Mouse (Mus musculus): ENCODE data around the gene Lpcat4. TPM values are rescaled to one million over a fixed set of nuclear protein-coding genes. Genes with fewer than 3 reads are reported as not detected.

Gene Lpcat4
- 10.4 and 11.9 TPM in 2 replicates for polyA plus RNA-seq (2015; fragmentation: Nextera tagmentation; extraction: Ambion mirVana)

DNA sequence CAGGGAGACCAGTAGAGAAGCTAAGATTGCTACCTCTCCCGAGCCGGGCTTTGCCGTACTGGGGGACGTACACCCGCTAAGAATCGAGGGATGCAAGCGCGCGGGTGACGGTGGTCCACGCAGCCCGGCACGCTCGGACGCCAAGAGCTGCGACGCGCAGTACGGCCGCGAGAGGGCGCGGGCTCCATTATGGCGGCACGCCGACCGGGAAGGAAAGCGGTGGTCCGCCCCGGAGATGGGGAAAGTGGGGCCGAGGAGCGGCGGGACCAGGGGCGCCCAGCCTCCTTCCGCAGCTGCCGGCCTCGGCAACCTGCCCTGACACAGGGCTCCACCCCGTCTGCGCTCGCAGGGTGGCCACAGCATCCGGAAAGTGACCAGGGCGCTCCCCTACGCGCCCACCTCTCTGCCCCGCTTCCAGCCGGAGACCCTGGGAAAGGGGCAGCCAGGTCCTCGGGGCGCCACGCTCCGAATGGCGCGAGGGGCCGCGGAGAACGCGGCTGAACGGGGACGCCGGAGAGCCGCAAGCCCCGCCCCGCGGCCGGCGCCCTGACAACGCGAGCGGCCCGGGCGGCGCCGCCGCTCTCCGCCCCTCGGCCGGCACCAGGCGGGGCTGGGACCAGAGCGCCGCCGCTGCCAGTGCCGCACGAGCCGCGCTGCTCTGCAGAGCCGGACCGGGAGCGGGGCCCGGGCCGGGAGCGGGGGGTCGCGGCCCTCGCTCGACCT, at the start of gene Lpcat4:
Gene Lpcat4, plus strand, starts transcription at position 257 of the 723 bp plus-strand sequence.
- Histone ChIP-seq H3K36me3 (no peaks in the 10 kb centered on the region; the same call in 1 of the 2 replicates), H3K4me2 (peak within 1 kb of the TSS; percentile 99), H3K4me1 (replicated peaks) (peaks cover 15% of the 10 kb centered on the region), H3K27ac (peak within 1 kb of the TSS; percentile 91), H3K9me3 (replicated peaks) (no peaks in the 10 kb centered on the region), H3K9ac (peak within 1 kb of the TSS; percentile 83), H3K4me3 (peak within 1 kb of the TSS; percentile 97), H3K27me3 (no peaks in the 10 kb centered on the region)
- under 1% methylated on average over 93 of the region's 94 CpGs for WGBS
- ATAC-seq (replicated peaks; ENCODE audit: insufficient number of reproducible peaks, insufficient read depth, low FRiP score, low read depth), result peak; percentile 87

DNA sequence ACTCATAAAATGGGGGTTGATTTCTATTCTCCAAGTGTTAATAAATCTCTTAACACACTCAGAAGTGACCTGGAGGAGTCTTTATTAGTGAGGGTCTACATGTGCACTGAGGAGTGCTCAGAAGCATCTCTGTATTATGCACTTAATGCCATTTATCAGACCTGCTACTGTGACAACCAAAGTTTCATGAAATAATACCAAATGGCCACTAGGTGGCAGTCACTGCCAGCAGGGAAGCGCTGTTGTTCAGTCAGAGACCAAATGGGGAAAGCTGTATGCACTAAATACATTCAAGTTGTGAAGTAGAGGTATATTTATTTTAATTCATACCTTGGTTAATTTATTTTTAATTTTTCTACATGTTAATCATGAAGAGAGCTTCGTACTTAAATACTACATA, 42.4 kb upstream of the Lpcat4 start:
- Histone ChIP-seq H3K36me3 (no peaks in the 10 kb centered on the region), H3K4me3 (no peak overlapping the region), H3K4me1 (replicated peaks) (no peaks in the 10 kb centered on the region), H3K9me3 (replicated peaks) (no peaks in the 10 kb centered on the region), H3K4me2 (no peak overlapping the region), H3K27me3 (no peaks in the 10 kb centered on the region), H3K9ac (no peak overlapping the region), H3K27ac (no peak overlapping the region)
- ATAC-seq (replicated peaks; ENCODE audit: insufficient number of reproducible peaks, insufficient read depth, low FRiP score, low read depth), result no peak
- 2% methylated on average over 2 of the region's 2 CpGs for WGBS

DNA sequence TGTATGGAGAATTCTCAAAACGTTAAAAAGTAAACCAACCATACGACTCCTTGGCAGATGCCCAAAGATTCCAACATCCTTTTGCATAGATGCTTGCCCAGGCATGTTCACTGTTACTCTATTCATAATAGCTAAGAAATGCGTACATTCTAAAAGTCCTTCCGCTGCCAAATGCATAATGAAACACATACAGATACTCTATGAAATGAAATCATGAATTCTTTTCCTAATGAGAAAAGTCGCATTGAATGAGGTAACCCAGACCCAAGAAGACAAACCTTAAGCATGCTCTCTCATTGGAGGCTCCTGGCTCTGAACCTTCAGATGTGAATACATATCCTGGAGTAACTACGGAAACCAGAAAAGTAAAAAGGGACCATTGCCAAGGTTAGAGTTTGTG, 36.2 kb upstream of the Lpcat4 start:
- Histone ChIP-seq H3K4me2 (no peak overlapping the region), H3K9me3 (replicated peaks) (no peaks in the 10 kb centered on the region), H3K4me3 (no peak overlapping the region), H3K9ac (no peak overlapping the region), H3K27ac (no peak overlapping the region), H3K27me3 (no peaks in the 10 kb centered on the region), H3K36me3 (no peaks in the 10 kb centered on the region), H3K4me1 (replicated peaks) (no peaks in the 10 kb centered on the region)
- 58% methylated on average over 6 of the region's 6 CpGs for WGBS
- no peak for ATAC-seq (replicated peaks; ENCODE audit: insufficient number of reproducible peaks, insufficient read depth, low FRiP score, low read depth)

DNA sequence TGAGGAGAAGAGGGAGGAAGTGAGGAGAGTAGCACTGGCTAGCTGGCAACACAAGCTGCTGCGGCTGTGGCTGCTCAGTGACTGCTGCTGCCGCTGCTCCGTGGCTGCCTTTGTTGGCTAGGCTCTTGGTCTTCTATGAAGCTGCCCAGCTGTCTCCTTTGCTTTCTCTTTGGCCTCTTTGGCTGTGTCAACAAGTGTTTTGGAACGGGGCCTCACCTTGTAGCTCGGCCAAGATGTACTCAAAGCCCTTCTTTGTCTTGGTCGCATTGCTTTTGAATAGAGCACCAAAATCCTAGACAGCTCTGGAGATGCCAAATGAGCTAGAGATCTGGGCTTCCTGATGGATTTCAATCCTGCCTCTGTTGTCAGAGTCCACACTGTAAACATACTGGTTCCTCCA, 29.1 kb upstream of the Lpcat4 start:
- H3K27ac ChIP-seq, result no peak overlapping the region
- H3K27me3 ChIP-seq, result no peaks in the 10 kb centered on the region
- H3K4me2 ChIP-seq, result no peak overlapping the region
- no peaks in the 10 kb centered on the region for H3K9me3 ChIP-seq (replicated peaks)
- H3K36me3 ChIP-seq, result no peaks in the 10 kb centered on the region
- peak; percentile 47 for ATAC-seq (replicated peaks; ENCODE audit: insufficient number of reproducible peaks, insufficient read depth, low FRiP score, low read depth)
- no peak overlapping the region for H3K9ac ChIP-seq
- no peaks in the 10 kb centered on the region for H3K4me1 ChIP-seq (replicated peaks)
- no peak overlapping the region for H3K4me3 ChIP-seq
- WGBS, result 60% methylated on average over 6 of the region's 6 CpGs

DNA sequence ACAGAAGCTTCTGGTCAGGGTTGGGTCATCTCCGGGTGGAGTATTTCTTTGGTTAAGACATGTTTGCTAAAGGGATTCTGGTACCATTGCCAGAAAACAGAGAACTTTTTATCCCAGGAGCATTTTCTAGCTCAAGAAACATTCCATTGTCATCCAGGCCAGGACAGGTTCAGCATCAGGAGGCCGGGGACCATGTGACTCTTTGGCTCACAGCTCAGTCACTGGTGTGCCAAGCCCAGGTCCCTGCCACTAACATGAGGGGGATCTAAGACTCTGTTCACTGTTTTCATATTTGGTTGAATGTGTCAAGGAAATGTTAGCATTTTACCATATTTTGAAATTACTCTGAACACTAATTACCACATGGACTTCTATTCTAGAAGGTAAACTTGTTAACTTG, 28.6 kb upstream of the Lpcat4 start:
- H3K4me2 ChIP-seq, result no peak overlapping the region
- 80% methylated on average over 2 of the region's 2 CpGs for WGBS
- H3K4me1 ChIP-seq (replicated peaks), result no peaks in the 10 kb centered on the region
- ATAC-seq (replicated peaks; ENCODE audit: insufficient number of reproducible peaks, insufficient read depth, low FRiP score, low read depth), result no peak
- no peak overlapping the region for H3K4me3 ChIP-seq
- H3K36me3 ChIP-seq, result no peaks in the 10 kb centered on the region
- H3K27me3 ChIP-seq, result no peaks in the 10 kb centered on the region
- no peak overlapping the region for H3K9ac ChIP-seq
- no peaks in the 10 kb centered on the region for H3K9me3 ChIP-seq (replicated peaks)
- no peak overlapping the region for H3K27ac ChIP-seq

DNA sequence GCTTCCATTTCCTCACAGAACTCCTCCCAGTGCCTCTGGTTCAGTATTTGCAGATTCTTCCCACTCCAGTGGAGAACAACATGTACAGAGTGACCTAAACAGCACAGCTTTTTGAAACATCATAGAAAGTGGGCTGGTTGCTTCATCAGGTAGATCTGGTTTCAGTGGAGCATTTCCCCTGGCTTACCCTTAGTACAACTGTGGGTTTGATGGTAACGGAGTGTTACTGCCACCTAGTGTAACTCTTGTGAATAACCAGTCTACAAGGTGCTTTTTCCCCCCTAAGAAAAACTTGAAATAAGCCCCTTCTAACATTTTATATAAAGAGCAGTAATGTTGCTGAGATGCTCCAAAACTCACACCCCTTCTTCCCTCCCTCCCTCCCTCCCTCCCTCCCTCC, 23.3 kb upstream of the Lpcat4 start:
- WGBS, result 9% methylated on average over 1 of the region's 1 CpGs
- no peak overlapping the region for H3K4me2 ChIP-seq
- no peaks in the 10 kb centered on the region for H3K4me1 ChIP-seq (replicated peaks)
- H3K27me3 ChIP-seq, result no peaks in the 10 kb centered on the region
- no peaks in the 10 kb centered on the region for H3K9me3 ChIP-seq (replicated peaks)
- no peaks in the 10 kb centered on the region for H3K36me3 ChIP-seq
- H3K9ac ChIP-seq, result no peak overlapping the region
- no peak overlapping the region for H3K4me3 ChIP-seq
- ATAC-seq (replicated peaks; ENCODE audit: insufficient number of reproducible peaks, insufficient read depth, low FRiP score, low read depth), result no peak
- no peak overlapping the region for H3K27ac ChIP-seq

DNA sequence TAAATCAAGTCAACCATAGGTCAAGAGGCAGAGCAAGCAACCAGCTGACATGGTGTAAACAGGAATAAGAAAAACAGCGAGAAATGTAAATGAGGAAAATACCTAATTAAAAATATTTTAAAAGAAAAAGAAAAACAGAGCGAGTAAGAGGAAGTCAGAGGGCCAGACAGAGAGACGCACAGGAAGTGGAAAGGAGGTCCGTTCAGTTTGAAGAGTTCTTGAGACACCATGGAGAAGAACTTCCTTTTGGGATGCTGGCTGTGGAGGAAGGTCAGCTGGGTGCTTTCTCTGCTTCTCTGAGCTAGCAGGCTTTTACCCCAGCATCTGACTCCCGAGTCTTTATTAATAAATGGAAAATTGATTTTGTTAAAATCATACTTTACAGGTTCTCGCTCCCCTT, 21.7 kb upstream of the Lpcat4 start:
- 69% methylated on average over 6 of the region's 6 CpGs for WGBS
- no peak for ATAC-seq (replicated peaks; ENCODE audit: insufficient number of reproducible peaks, insufficient read depth, low FRiP score, low read depth)
- Histone ChIP-seq H3K4me2 (no peak overlapping the region), H3K9me3 (replicated peaks) (no peaks in the 10 kb centered on the region), H3K27me3 (no peaks in the 10 kb centered on the region), H3K9ac (no peak overlapping the region), H3K4me3 (no peak overlapping the region), H3K36me3 (no peaks in the 10 kb centered on the region), H3K4me1 (replicated peaks) (no peaks in the 10 kb centered on the region), H3K27ac (no peak overlapping the region)

DNA sequence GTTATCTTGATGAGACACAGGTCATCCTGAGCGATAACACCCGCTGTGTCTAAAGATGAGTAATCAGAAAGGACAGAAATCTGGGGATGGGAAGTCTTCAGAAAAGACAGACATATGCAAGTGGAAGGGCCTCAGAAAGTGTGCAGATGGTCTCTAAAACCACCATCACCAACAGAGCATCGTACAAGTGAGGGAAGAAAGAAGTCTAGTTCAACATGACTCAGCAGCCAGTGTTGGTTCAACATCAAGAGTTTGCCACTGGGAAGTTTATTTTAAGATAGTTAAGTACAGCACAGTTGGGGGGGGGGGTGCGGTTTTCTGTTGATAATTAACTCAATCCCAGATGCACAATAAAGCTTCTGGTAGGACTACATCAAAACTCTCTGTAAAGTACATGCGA, 18.4 kb upstream of the Lpcat4 start:
- 73% methylated on average over 5 of the region's 5 CpGs for WGBS
- no peaks in the 10 kb centered on the region for H3K9me3 ChIP-seq (replicated peaks)

DNA sequence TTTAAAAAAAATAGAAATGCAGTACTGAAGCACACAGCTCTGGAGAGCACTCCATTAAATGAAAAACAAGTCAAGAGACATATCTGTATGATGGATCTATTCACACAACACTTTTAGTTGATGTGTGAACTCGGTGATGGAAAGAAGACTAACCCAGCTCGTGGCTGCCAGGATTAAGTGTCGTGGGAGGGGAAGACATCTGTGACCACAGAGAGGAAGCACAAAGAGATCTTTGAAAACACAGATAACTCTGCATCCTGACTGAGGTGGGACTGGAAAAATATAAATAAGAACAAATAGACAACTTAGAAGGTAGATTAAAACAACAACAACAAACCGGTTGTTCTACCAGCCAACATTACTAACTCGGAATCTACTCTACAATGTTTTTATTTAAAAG, 16.7 kb upstream of the Lpcat4 start:
- no peak for ATAC-seq (replicated peaks; ENCODE audit: insufficient number of reproducible peaks, insufficient read depth, low FRiP score, low read depth)
- Histone ChIP-seq H3K9me3 (replicated peaks) (no peaks in the 10 kb centered on the region), H3K9ac (no peak overlapping the region), H3K36me3 (no peaks in the 10 kb centered on the region), H3K4me2 (no peak overlapping the region), H3K4me3 (no peak overlapping the region), H3K4me1 (replicated peaks) (no peaks in the 10 kb centered on the region), H3K27me3 (no peaks in the 10 kb centered on the region), H3K27ac (no peak overlapping the region)
- WGBS, result 49% methylated on average over 5 of the region's 5 CpGs

More for the DNA sequence above, 18.4 kb upstream of the Lpcat4 start:
- no peaks in the 10 kb centered on the region for H3K27me3 ChIP-seq
- no peaks in the 10 kb centered on the region for H3K36me3 ChIP-seq
- no peak overlapping the region for H3K27ac ChIP-seq
- H3K4me1 ChIP-seq (replicated peaks), result no peaks in the 10 kb centered on the region
- ATAC-seq (replicated peaks; ENCODE audit: insufficient number of reproducible peaks, insufficient read depth, low FRiP score, low read depth), result no peak
- H3K4me3 ChIP-seq, result no peak overlapping the region
- no peak overlapping the region for H3K4me2 ChIP-seq
- H3K9ac ChIP-seq, result no peak overlapping the region

DNA sequence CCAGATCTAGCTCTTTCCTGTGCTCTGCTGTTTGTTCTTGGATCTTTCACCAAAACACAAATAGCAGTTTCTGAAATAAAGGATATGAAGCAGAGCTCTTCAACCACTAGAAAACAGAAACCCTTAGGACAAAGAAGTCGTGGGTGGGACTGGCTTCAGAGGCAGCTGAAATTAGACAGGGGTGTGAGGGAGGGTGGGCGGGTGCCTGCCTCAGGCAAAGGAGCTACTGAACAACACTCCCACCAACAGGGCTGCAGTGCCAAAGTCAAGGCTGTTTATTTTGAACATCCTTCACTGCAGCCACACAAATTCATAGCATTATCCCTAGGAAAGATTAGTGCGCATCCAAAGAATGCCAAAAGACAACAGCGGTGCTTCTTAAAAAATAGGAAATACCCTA, 14.9 kb upstream of the Lpcat4 start:
- 61% methylated on average over 4 of the region's 4 CpGs for WGBS
- H3K9ac ChIP-seq, result no peak overlapping the region
- no peaks in the 10 kb centered on the region for H3K4me1 ChIP-seq (replicated peaks)
- no peak overlapping the region for H3K27ac ChIP-seq
- no peaks in the 10 kb centered on the region for H3K27me3 ChIP-seq
- H3K36me3 ChIP-seq, result no peaks in the 10 kb centered on the region
- no peak overlapping the region for H3K4me2 ChIP-seq
- no peaks in the 10 kb centered on the region for H3K9me3 ChIP-seq (replicated peaks)
- ATAC-seq (replicated peaks; ENCODE audit: insufficient number of reproducible peaks, insufficient read depth, low FRiP score, low read depth), result no peak
- H3K4me3 ChIP-seq, result no peak overlapping the region

DNA sequence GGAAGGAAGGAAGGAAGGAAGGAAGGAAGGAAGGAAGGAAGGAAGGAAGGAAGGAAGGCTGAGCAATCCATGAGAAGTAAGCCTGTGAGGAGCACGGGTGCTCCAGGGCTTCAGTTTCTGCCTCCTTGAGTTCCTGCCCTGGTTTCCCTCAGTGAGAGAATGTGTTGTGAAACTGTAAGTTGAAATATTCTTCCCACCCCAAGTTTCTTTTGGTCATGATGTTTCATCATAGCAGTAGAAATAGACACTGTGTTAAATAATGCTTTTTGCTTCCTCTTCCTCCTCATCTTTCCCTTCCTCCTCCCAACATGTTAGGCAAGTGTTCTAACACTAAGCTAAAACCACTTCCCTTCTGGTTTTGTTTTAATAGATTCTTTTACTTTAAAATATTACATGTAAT, 6.6 kb upstream of the Lpcat4 start:
- no peak for ATAC-seq (replicated peaks; ENCODE audit: insufficient number of reproducible peaks, insufficient read depth, low FRiP score, low read depth)
- Histone ChIP-seq H3K4me2 (no peak overlapping the region), H3K9me3 (replicated peaks) (no peaks in the 10 kb centered on the region), H3K27ac (no peak overlapping the region), H3K36me3 (no peaks in the 10 kb centered on the region), H3K27me3 (no peaks in the 10 kb centered on the region), H3K4me1 (replicated peaks) (no peaks in the 10 kb centered on the region), H3K4me3 (no peak overlapping the region), H3K9ac (no peak overlapping the region)
- 76% methylated on average over 1 of the region's 1 CpGs for WGBS

DNA sequence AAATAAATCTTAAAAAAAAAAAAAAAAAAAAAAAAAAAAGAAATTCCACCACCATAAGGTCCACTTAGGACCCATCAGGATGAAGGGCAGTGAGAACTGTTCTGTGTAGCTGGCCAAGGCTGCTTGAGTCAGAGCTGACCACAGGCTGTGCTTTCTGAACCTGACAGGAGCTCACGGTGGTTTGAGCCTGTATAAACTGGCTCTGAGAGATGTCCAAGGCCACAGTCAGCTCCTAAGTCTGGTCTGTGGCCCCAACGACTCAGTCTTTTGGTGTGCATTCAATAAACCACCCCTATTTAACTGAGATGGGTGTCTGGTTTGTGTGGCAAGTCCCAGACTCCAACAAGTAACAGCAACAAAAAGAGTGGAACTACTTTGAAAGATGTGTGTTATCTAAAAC, 2.6 kb upstream of the Lpcat4 start:
- Histone ChIP-seq H3K4me2 (no peak overlapping the region), H3K9ac (no peak overlapping the region), H3K9me3 (replicated peaks) (no peaks in the 10 kb centered on the region), H3K27me3 (no peaks in the 10 kb centered on the region), H3K27ac (no peak overlapping the region), H3K4me1 (replicated peaks) (peaks cover 15% of the 10 kb centered on the region), H3K36me3 (no peaks in the 10 kb centered on the region), H3K4me3 (no peak overlapping the region)
- WGBS, result 79% methylated on average over 2 of the region's 2 CpGs
- no peak for ATAC-seq (replicated peaks; ENCODE audit: insufficient number of reproducible peaks, insufficient read depth, low FRiP score, low read depth)
